Mouse (Mus musculus) heart, postnatal 10 days (tissue): ENCODE measurements around the gene Gpr39. TPM values are rescaled to one million over a fixed set of nuclear protein-coding genes. Genes with fewer than 3 reads are reported as not detected.

Source experiments
- DNase-seq, 2 experiments: peaks; one replicate each; pipeline ENCODE4 v3.0.0; 2021
- intact Hi-C: fragments of 180-260 bp; cut with DNase I; formaldehyde crosslinking; loops from one replicate; pipeline ENCODE4 v1.15.1; 2025
- total RNA-seq, 2 experiments: library from RNA; stranded (reverse); gene quantifications; 2 replicates each; pipeline ENCODE4 v1.2.3; 2021

Gpr39 gene
- total RNA-seq, 2 experiments from 2014 or later: 0.69 to 1.0 TPM

GRCm38 (mm10) chr1:125760696-125761025 is 83.9 kb downstream of the Gpr39 start:
- intact Hi-C loops: no loop called here
- DNase-seq: peak; percentile 7 to 14

- intact Hi-C loops: no loop called here
These were observed 85.3 kb downstream of the Gpr39 start for GRCm38 (mm10) chr1:125762076-125762475.

GRCm38 (mm10) chr1:125789804-125790203 is 113.0 kb downstream of the Gpr39 start:
- intact Hi-C loops: loop anchor here (1.0 to 5.0 kb wide), 4 partner anchors 183 to 1202 kb away; no protein-coding TSS in a partner anchor
- peak; percentile 61 to 77 for DNase-seq

More at GRCm38 (mm10) chr1:125762076-125762475, 85.3 kb downstream of the Gpr39 start:
- no peak for DNase-seq

- DNase-seq: no peak
- intact Hi-C loops: no loop called here
These were observed 123.7 kb downstream of the Gpr39 start for GRCm38 (mm10) chr1:125800506-125800905.

- no peak for DNase-seq
- intact Hi-C loops: no loop called here
These were observed 131.6 kb downstream of the Gpr39 start for GRCm38 (mm10) chr1:125808426-125808825.

- DNase-seq: no peak
- intact Hi-C loops: no loop called here
These were observed 136.5 kb downstream of the Gpr39 start for GRCm38 (mm10) chr1:125813141-125813782.

- DNase-seq: no peak
- intact Hi-C loops: no loop called here
These were observed 144.3 kb downstream of the Gpr39 start for GRCm38 (mm10) chr1:125821101-125821500.

- intact Hi-C loops: no loop called here
- no peak for DNase-seq
These were observed 146.8 kb downstream of the Gpr39 start for GRCm38 (mm10) chr1:125823611-125824010.

- no peak for DNase-seq
- intact Hi-C loops: no loop called here
These were observed 160.7 kb downstream of the Gpr39 start for GRCm38 (mm10) chr1:125837507-125837906.

GRCm38 (mm10) chr1:125839746-125840392 is 163.1 kb downstream of the Gpr39 start:
- DNase-seq: no peak
- intact Hi-C loops: no loop called here

- intact Hi-C loops: no loop called here
- DNase-seq: no peak
These were observed 177.9 kb downstream of the Gpr39 start for GRCm38 (mm10) chr1:125854646-125855045.

- no peak for DNase-seq
- intact Hi-C loops: no loop called here
These were observed 181.8 kb downstream of the Gpr39 start for GRCm38 (mm10) chr1:125858631-125859030.

- DNase-seq: no peak
- intact Hi-C loops: no loop called here
These were observed 193.3 kb downstream of the Gpr39 start for GRCm38 (mm10) chr1:125870056-125870455.

GRCm38 (mm10) chr1:125893158-125893557 is 216.4 kb downstream of the Gpr39 start:
- intact Hi-C loops: no loop called here

GRCm38 (mm10) chr1:125910211-125910870 is 233.5 kb downstream of the Gpr39 start:
- intact Hi-C loops: loop anchor here (5.0 kb wide), 1 partner anchor 522 kb away; no protein-coding TSS in a partner anchor
- peak; percentile 8 to 27 for DNase-seq

More at GRCm38 (mm10) chr1:125893158-125893557, 216.4 kb downstream of the Gpr39 start:
- no peak for DNase-seq

- intact Hi-C loops: loop anchor here (5.0 kb wide), 1 partner anchor 521 kb away; no protein-coding TSS in a partner anchor
- DNase-seq: no peak
These were observed 234.1 kb downstream of the Gpr39 start for GRCm38 (mm10) chr1:125910871-125911265.

- peak; percentile 5 to 32 for DNase-seq
- intact Hi-C loops: loop anchor here (5.0 kb wide), 1 partner anchor 521 kb away; no protein-coding TSS in a partner anchor
These were observed 234.6 kb downstream of the Gpr39 start for GRCm38 (mm10) chr1:125911337-125911900.

- intact Hi-C loops: loop anchor here (5.0 kb wide), 1 partner anchor 520 kb away; no protein-coding TSS in a partner anchor
- peak; percentile 18 to 33 for DNase-seq
These were observed 235.2 kb downstream of the Gpr39 start for GRCm38 (mm10) chr1:125911901-125912445.

GRCm38 (mm10) chr1:125912601-125913600 is 236.1 kb downstream of the Gpr39 start, which contains the start of gene Lypd1:
Gene Lypd1, minus strand, starts transcription at chr1:125913101.
- no peak for DNase-seq
- intact Hi-C loops: loop anchor here (5.0 kb wide), 1 partner anchor 519 kb away; no protein-coding TSS in a partner anchor
